Mouse (Mus musculus): ENCODE results near the gene Usp49.
A peak's percentile ranks its signal among the peaks of the same experiment; 100 is the strongest.

- TF ChIP-seq POLR2A (IDR thresholded peaks at IDR 0.05; ENCODE audit: extremely low read depth, insufficient read depth, low read length) (0 out of 2 replicates have a peak, but pooled peaks have one; percentile 33), CTCF (IDR thresholded peaks at IDR 0.05; ENCODE audit: low read depth, low read length) (peak; percentile 85)
These were observed 64.2 kb downstream of the Usp49 start, which contains the start of gene Prickle4 for GRCm38 (mm10) chr17:47694503-47695336.
